Mouse (Mus musculus) midbrain, embryonic 11.5 days (tissue): ENCODE results near the gene Pigs. TPM values are rescaled to one million over a fixed set of nuclear protein-coding genes. Genes with fewer than 3 reads are reported as not detected.

ENCODE experiments used
- ATAC-seq: fragments of 200-750 bp; cut with Nextera tagmentation; 2 replicates; pipeline ENCODE4 v1.8.0; 2017; ENCODE audit warnings: moderate TSS enrichment, moderate library complexity; ENCODE audit not compliant: low FRiP score
- DNase-seq: peaks from one replicate; pipeline ENCODE4 v3.0.0; 2015; ENCODE audit warnings: low spot score; ENCODE audit errors: missing footprints
- H3K27ac ChIP-seq: fragments of 300-500 bp; sonication (generic); 2 replicates; pipeline ENCODE4 v1.5.1; 2014; ENCODE audit warnings: low read depth, low read length
- H3K27me3 ChIP-seq: fragments of 300-500 bp; sonication (generic); 2 replicates; pipeline ENCODE4 v1.6.1; 2014; ENCODE audit warnings: mild to moderate bottlenecking, low read length, moderate library complexity, mixed read lengths; ENCODE audit not compliant: control insufficient read depth, insufficient read depth
- H3K36me3 ChIP-seq: fragments of 300-500 bp; sonication (generic); 2 replicates; pipeline ENCODE4 v1.6.1; 2014; ENCODE audit warnings: mild to moderate bottlenecking, low read length, moderate library complexity, mixed read lengths; ENCODE audit not compliant: control insufficient read depth, insufficient read depth
- H3K4me1 ChIP-seq: fragments of 300-500 bp; sonication (generic); 2 replicates; pipeline ENCODE4 v1.6.1; 2014; ENCODE audit warnings: low read length; ENCODE audit not compliant: control insufficient read depth, insufficient read depth
- H3K4me2 ChIP-seq: fragments of 300-500 bp; sonication (generic); 2 replicates; pipeline ENCODE4 v1.6.1; 2014; ENCODE audit warnings: mild to moderate bottlenecking, moderate library complexity
- H3K4me3 ChIP-seq: fragments of 300-500 bp; sonication (generic); 2 replicates; pipeline ENCODE4 v1.5.1; 2014; ENCODE audit warnings: low read depth, low read length
- H3K9ac ChIP-seq: fragments of 300-500 bp; sonication (generic); 2 replicates; pipeline ENCODE4 v1.6.1; 2014; ENCODE audit warnings: low read length
- H3K9me3 ChIP-seq: fragments of 300-500 bp; sonication (generic); 2 replicates; pipeline ENCODE4 v1.6.1; 2016; ENCODE audit warnings: low read length; ENCODE audit not compliant: control insufficient read depth
- WGBS: fragments of 180-500 bp; shearing (Covaris S2); extraction: QIAGEN DNeasy Blood & Tissue Kit; methylation state at CpG from one replicate; pipeline ENCODE4 v1.1.7; 2014; 5-methylcytosine and 5-hydroxymethylcytosine counted together
- polyA plus RNA-seq: library from polyadenylated mRNA; unstranded; fragments of >200 nt; fragmentation: Nextera tagmentation; extraction: Ambion mirVana; gene quantifications from 2 replicates; pipeline ENCODE4 v1.2.1, GENCODE M21; 2014

The Pigs gene
- polyA plus RNA-seq, 1 experiment from 2014 or later, result 56.3 TPM

DNA sequence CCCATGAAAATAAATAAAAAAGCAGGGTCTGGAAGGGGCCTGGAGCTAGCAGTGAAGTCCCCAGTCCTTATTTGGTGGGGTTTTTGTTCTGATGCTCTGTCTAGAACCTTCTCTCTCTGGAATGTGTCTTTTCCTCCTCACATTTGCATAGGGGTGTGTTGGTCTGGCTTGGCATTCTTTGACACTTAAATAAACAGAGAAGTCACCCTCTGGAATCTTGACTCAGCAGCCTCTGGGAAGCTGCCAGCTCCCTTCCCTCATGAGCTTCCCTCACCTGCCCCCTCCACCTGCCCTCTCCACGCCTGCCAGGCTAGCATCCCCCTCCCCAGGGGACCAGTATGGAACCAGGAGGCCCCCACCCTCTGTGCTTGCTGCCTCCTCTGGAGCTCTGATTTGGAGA lies 42.2 kb downstream of the Pigs start:
- H3K27me3 ChIP-seq, result no peaks in the 10 kb centered on the region
- DNase-seq, result no peak
- no peak overlapping the region for H3K4me3 ChIP-seq
- no peaks in the 10 kb centered on the region for H3K4me1 ChIP-seq
- no peaks in the 10 kb centered on the region for H3K9me3 ChIP-seq
- ATAC-seq, result no peak
- no peaks in the 10 kb centered on the region for H3K36me3 ChIP-seq
- no peak overlapping the region for H3K4me2 ChIP-seq
- H3K27ac ChIP-seq, result no peak overlapping the region
- 50% methylated on average over 1 of the region's 1 CpGs for WGBS
- no peak overlapping the region for H3K9ac ChIP-seq

- no peaks in the 10 kb centered on the region for H3K9me3 ChIP-seq
- H3K36me3 ChIP-seq, result no peaks in the 10 kb centered on the region
- ATAC-seq (no peak), DNase-seq (no peak)
- no peak overlapping the region for H3K4me3 ChIP-seq
- H3K9ac ChIP-seq, result no peak overlapping the region
- no peak overlapping the region for H3K4me2 ChIP-seq
- no peaks in the 10 kb centered on the region for H3K27me3 ChIP-seq
- WGBS, result 89% methylated on average over 11 of the region's 11 CpGs
- no peak overlapping the region for H3K27ac ChIP-seq
- H3K4me1 ChIP-seq, result no peaks in the 10 kb centered on the region
Observed at GRCm38 (mm10) chr11:78371711-78372110, 43.5 kb downstream of the Pigs start.

DNA sequence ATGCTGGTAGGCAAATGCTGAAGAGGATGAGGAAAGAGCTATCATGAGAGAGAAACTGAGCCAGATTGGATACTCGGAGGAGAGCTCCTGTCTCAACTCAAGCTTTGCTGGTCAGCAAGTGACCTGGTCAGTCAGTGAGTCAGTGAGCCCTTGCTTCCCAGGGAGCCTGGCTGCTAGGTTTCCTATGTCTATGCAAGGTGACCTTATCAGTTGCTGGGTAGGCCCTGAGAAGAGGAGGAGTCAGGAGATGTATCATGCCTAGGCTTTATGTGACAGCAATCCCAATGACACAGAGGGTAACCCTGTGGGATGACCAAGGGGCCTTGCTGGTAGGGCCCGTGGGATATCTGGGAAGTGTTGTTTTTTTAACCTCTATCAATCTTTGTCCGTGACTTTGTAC lies 44.0 kb downstream of the Pigs start:
- Histone ChIP-seq H3K9ac (no peak overlapping the region), H3K9me3 (no peaks in the 10 kb centered on the region), H3K27ac (no peak overlapping the region), H3K36me3 (no peaks in the 10 kb centered on the region), H3K4me2 (no peak overlapping the region), H3K27me3 (no peaks in the 10 kb centered on the region), H3K4me3 (no peak overlapping the region), H3K4me1 (no peaks in the 10 kb centered on the region)
- ATAC-seq (no peak), DNase-seq (no peak)
- 92% methylated on average over 3 of the region's 3 CpGs for WGBS

DNA sequence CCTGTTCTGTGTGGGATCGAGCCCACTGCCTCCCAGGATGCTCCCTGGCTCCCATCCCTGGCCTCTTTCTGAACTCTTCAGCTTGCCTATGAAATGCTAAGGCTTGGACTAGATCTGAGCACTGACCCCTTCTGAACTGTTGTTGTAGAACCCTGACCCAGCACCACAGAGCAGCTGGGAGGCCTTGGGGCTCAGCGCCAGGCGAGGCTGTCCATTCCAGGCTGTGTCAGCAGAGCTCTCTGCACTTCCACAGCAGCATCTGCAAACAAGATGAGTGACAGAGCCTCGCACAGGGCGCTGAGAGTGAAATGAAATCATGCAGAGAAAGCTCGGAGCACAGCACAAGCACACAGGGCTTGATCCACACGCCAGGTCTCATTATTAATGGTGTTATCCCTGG lies 44.4 kb downstream of the Pigs start:
- H3K27ac ChIP-seq, result no peak overlapping the region
- no peak overlapping the region for H3K9ac ChIP-seq
- no peak overlapping the region for H3K4me2 ChIP-seq
- no peak for ATAC-seq
- DNase-seq, result no peak
- H3K36me3 ChIP-seq, result no peaks in the 10 kb centered on the region
- H3K9me3 ChIP-seq, result no peaks in the 10 kb centered on the region
- WGBS, result 61% methylated on average over 7 of the region's 7 CpGs
- no peaks in the 10 kb centered on the region for H3K27me3 ChIP-seq
- no peaks in the 10 kb centered on the region for H3K4me1 ChIP-seq
- no peak overlapping the region for H3K4me3 ChIP-seq

GRCm38 (mm10) chr11:78374147-78374546 lies 45.9 kb downstream of the Pigs start:
- Histone ChIP-seq H3K9ac (no peak overlapping the region), H3K36me3 (no peaks in the 10 kb centered on the region), H3K27ac (no peak overlapping the region), H3K4me3 (no peak overlapping the region), H3K9me3 (no peaks in the 10 kb centered on the region), H3K4me2 (no peak overlapping the region), H3K27me3 (no peaks in the 10 kb centered on the region), H3K4me1 (no peaks in the 10 kb centered on the region)
- DNase-seq, result no peak
- WGBS, result 80% methylated on average over 8 of the region's 8 CpGs
- ATAC-seq, result no peak

- no peak overlapping the region for H3K9ac ChIP-seq
- H3K4me2 ChIP-seq, result no peak overlapping the region
- H3K27ac ChIP-seq, result no peak overlapping the region
- no peak overlapping the region for H3K4me3 ChIP-seq
- no peaks in the 10 kb centered on the region for H3K4me1 ChIP-seq
- no peaks in the 10 kb centered on the region for H3K36me3 ChIP-seq
- WGBS, result 60% methylated on average over 11 of the region's 12 CpGs
- ATAC-seq (no peak), DNase-seq (no peak)
- no peaks in the 10 kb centered on the region for H3K9me3 ChIP-seq
- no peaks in the 10 kb centered on the region for H3K27me3 ChIP-seq
Observed at GRCm38 (mm10) chr11:78377549-78378159, 49.4 kb downstream of the Pigs start.

GRCm38 (mm10) chr11:78380351-78380750 lies 52.1 kb downstream of the Pigs start:
- Histone ChIP-seq H3K9ac (no peak overlapping the region), H3K27ac (no peak overlapping the region), H3K4me1 (no peaks in the 10 kb centered on the region), H3K27me3 (no peaks in the 10 kb centered on the region), H3K36me3 (no peaks in the 10 kb centered on the region), H3K4me3 (no peak overlapping the region), H3K9me3 (no peaks in the 10 kb centered on the region), H3K4me2 (no peak overlapping the region)
- ATAC-seq (no peak), DNase-seq (no peak)
- WGBS, result 74% methylated on average over 4 of the region's 4 CpGs

- no peak for DNase-seq
Observed at GRCm38 (mm10) chr11:78380996-78381395, 52.8 kb downstream of the Pigs start.

GRCm38 (mm10) chr11:78382286-78382685 lies 54.1 kb downstream of the Pigs start:
- no peak overlapping the region for H3K4me2 ChIP-seq
- no peak overlapping the region for H3K9ac ChIP-seq
- no peaks in the 10 kb centered on the region for H3K9me3 ChIP-seq
- ATAC-seq, result no peak
- H3K4me3 ChIP-seq, result no peak overlapping the region
- H3K4me1 ChIP-seq, result no peaks in the 10 kb centered on the region
- no peak overlapping the region for H3K27ac ChIP-seq
- DNase-seq, result no peak
- H3K27me3 ChIP-seq, result no peaks in the 10 kb centered on the region
- 81% methylated on average over 7 of the region's 7 CpGs for WGBS
- no peaks in the 10 kb centered on the region for H3K36me3 ChIP-seq

More at GRCm38 (mm10) chr11:78380996-78381395, 52.8 kb downstream of the Pigs start:
- Histone ChIP-seq H3K4me1 (no peaks in the 10 kb centered on the region), H3K9ac (no peak overlapping the region), H3K36me3 (no peaks in the 10 kb centered on the region), H3K4me2 (no peak overlapping the region), H3K4me3 (no peak overlapping the region), H3K27ac (no peak overlapping the region), H3K9me3 (no peaks in the 10 kb centered on the region), H3K27me3 (no peaks in the 10 kb centered on the region)
- 95% methylated on average over 3 of the region's 3 CpGs for WGBS
- no peak for ATAC-seq
